Mouse (Mus musculus) forebrain, embryonic 10.5 days (tissue): ENCODE data around the gene Rpa2. TPM values are rescaled to one million over a fixed set of nuclear protein-coding genes. Genes with fewer than 3 reads are reported as not detected.
"Not testable (repeated sequence)": the region's sequence is repeated elsewhere in the genome, so short reads cannot be mapped to it uniquely, and the experiment has no call there.

Experiments used
- DNase-seq: peaks from one replicate; pipeline ENCODE4 v3.0.0-alpha.2; 2017; ENCODE audit warnings: low spot score; ENCODE audit errors: extremely low spot score
- H3K27ac ChIP-seq: fragments of 300-500 bp; sonication (generic); 2 replicates; pipeline ENCODE4 v1.5.1; 2016; ENCODE audit warnings: mild to moderate bottlenecking
- H3K27me3 ChIP-seq: fragments of 300-500 bp; sonication (generic); 2 replicates; pipeline ENCODE4 v1.6.1; 2016; ENCODE audit warnings: mild to moderate bottlenecking; ENCODE audit not compliant: poor library complexity, severe bottlenecking
- H3K36me3 ChIP-seq: fragments of 300-500 bp; sonication (generic); replicated peaks from 2 replicates; pipeline ENCODE4 v1.6.1; 2016; ENCODE audit warnings: mild to moderate bottlenecking, moderate library complexity
- H3K4me1 ChIP-seq: fragments of 300-500 bp; sonication (generic); 2 replicates; pipeline ENCODE4 v1.6.1; 2016
- H3K4me3 ChIP-seq: fragments of 300-500 bp; sonication (generic); 2 replicates; pipeline ENCODE4 v1.5.1; 2016; ENCODE audit warnings: mild to moderate bottlenecking, moderate library complexity
- H3K9me3 ChIP-seq: fragments of 300-500 bp; sonication (generic); 2 replicates; pipeline ENCODE4 v1.6.1; 2016; ENCODE audit warnings: mild to moderate bottlenecking, moderate library complexity
- WGBS: fragments of 180-500 bp; shearing (Covaris S2); methylation state at CpG from one replicate; pipeline ENCODE4 v1.1.7; 2016; 5-methylcytosine and 5-hydroxymethylcytosine counted together
- polyA plus RNA-seq: library from polyadenylated mRNA; unstranded; fragments of >200 nt; fragmentation: Nextera tagmentation; extraction: Ambion mirVana; gene quantifications from 2 replicates; pipeline ENCODE4 v1.2.1, GENCODE M21; 2016

The Rpa2 gene
- polyA plus RNA-seq, 1 experiment from 2014 or later: 222 TPM

- H3K9me3 ChIP-seq, H3K4me3 ChIP-seq, H3K4me1 ChIP-seq, DNase-seq, H3K36me3 ChIP-seq, H3K27ac ChIP-seq: not testable (repeated sequence)
- H3K27me3 ChIP-seq: peaks cover 37% of the 10 kb centered on the region
- WGBS: 87% methylated on average over 3 of the region's 3 CpGs
Measured at GRCm38 (mm10) chr4:132798666-132799065, 30.5 kb downstream of the Rpa2 start.

GRCm38 (mm10) chr4:132799845-132800244 lies 31.7 kb downstream of the Rpa2 start:
- 92% methylated on average over 4 of the region's 4 CpGs for WGBS
- no peaks in the 10 kb centered on the region for H3K36me3 ChIP-seq
- peaks cover 7% of the 10 kb centered on the region for H3K4me1 ChIP-seq
- DNase-seq: no peak
- H3K9me3 ChIP-seq: no peaks in the 10 kb centered on the region
- peaks cover 26% of the 10 kb centered on the region for H3K27me3 ChIP-seq
- H3K4me3 ChIP-seq: no peak overlapping the region
- no peak overlapping the region for H3K27ac ChIP-seq

- DNase-seq: no peak
- peaks cover 10% of the 10 kb centered on the region for H3K27me3 ChIP-seq
- WGBS: 90% methylated on average over 18 of the region's 18 CpGs
- no peak overlapping the region for H3K27ac ChIP-seq
- H3K9me3 ChIP-seq: no peaks in the 10 kb centered on the region
- no peaks in the 10 kb centered on the region for H3K4me1 ChIP-seq
- H3K36me3 ChIP-seq: no peaks in the 10 kb centered on the region
- no peak overlapping the region for H3K4me3 ChIP-seq
Measured at GRCm38 (mm10) chr4:132801176-132802077, 33.3 kb downstream of the Rpa2 start.

GRCm38 (mm10) chr4:132802171-132802637 lies 34.1 kb downstream of the Rpa2 start:
- Histone ChIP-seq H3K27me3 (peaks cover 5% of the 10 kb centered on the region; the same call in 1 of the 2 replicates), H3K4me3 (no peak overlapping the region), H3K36me3 (no peaks in the 10 kb centered on the region), H3K27ac (no peak overlapping the region), H3K9me3 (no peaks in the 10 kb centered on the region), H3K4me1 (no peaks in the 10 kb centered on the region)
- DNase-seq: no peak
- WGBS: 75% methylated on average over 16 of the region's 16 CpGs

GRCm38 (mm10) chr4:132803212-132803611 lies 35.1 kb downstream of the Rpa2 start:
- no peaks in the 10 kb centered on the region for H3K36me3 ChIP-seq
- H3K9me3 ChIP-seq: no peaks in the 10 kb centered on the region
- H3K27me3 ChIP-seq: no peaks in the 10 kb centered on the region
- H3K4me1 ChIP-seq: no peaks in the 10 kb centered on the region
- no peak for DNase-seq
- H3K27ac ChIP-seq: no peak overlapping the region
- H3K4me3 ChIP-seq: no peak overlapping the region
- 91% methylated on average over 5 of the region's 5 CpGs for WGBS

- no peaks in the 10 kb centered on the region for H3K4me1 ChIP-seq
- H3K9me3 ChIP-seq: no peaks in the 10 kb centered on the region
- H3K27ac ChIP-seq: no peak overlapping the region
- DNase-seq: no peak
- 95% methylated on average over 7 of the region's 7 CpGs for WGBS
- H3K4me3 ChIP-seq: no peak overlapping the region
- H3K36me3 ChIP-seq: no peaks in the 10 kb centered on the region
- no peaks in the 10 kb centered on the region for H3K27me3 ChIP-seq
Measured at GRCm38 (mm10) chr4:132803876-132804275, 35.7 kb downstream of the Rpa2 start.

- WGBS: 93% methylated on average over 6 of the region's 6 CpGs
- H3K36me3 ChIP-seq: no peaks in the 10 kb centered on the region
- no peaks in the 10 kb centered on the region for H3K4me1 ChIP-seq
- no peak for DNase-seq
- no peak overlapping the region for H3K4me3 ChIP-seq
- no peak overlapping the region for H3K27ac ChIP-seq
- no peaks in the 10 kb centered on the region for H3K9me3 ChIP-seq
- H3K27me3 ChIP-seq: no peaks in the 10 kb centered on the region
Measured at GRCm38 (mm10) chr4:132804331-132804730, 36.2 kb downstream of the Rpa2 start.

- H3K36me3 ChIP-seq: no peaks in the 10 kb centered on the region
- no peak overlapping the region for H3K27ac ChIP-seq
- H3K27me3 ChIP-seq: no peaks in the 10 kb centered on the region
- H3K4me1 ChIP-seq: no peaks in the 10 kb centered on the region
- 84% methylated on average over 5 of the region's 5 CpGs for WGBS
- DNase-seq: no peak
- H3K9me3 ChIP-seq: no peaks in the 10 kb centered on the region
- no peak overlapping the region for H3K4me3 ChIP-seq
Measured at GRCm38 (mm10) chr4:132805146-132805545, 37.0 kb downstream of the Rpa2 start.

GRCm38 (mm10) chr4:132805599-132806197 lies 37.6 kb downstream of the Rpa2 start:
- 89% methylated on average over 12 of the region's 12 CpGs for WGBS
- no peaks in the 10 kb centered on the region for H3K36me3 ChIP-seq
- H3K27ac ChIP-seq: no peak overlapping the region
- no peak for DNase-seq
- H3K9me3 ChIP-seq: no peaks in the 10 kb centered on the region
- no peak overlapping the region for H3K4me3 ChIP-seq
- H3K4me1 ChIP-seq: no peaks in the 10 kb centered on the region
- no peaks in the 10 kb centered on the region for H3K27me3 ChIP-seq

- WGBS: 91% methylated on average over 7 of the region's 7 CpGs
- Histone ChIP-seq H3K4me3 (no peak overlapping the region), H3K27ac (no peak overlapping the region), H3K27me3 (no peaks in the 10 kb centered on the region), H3K4me1 (no peaks in the 10 kb centered on the region), H3K9me3 (peaks cover 9% of the 10 kb centered on the region; the same call in 1 of the 2 replicates), H3K36me3 (no peaks in the 10 kb centered on the region)
- DNase-seq: no peak
Measured at GRCm38 (mm10) chr4:132806620-132807191, 38.6 kb downstream of the Rpa2 start.

- WGBS: 75% methylated on average over 5 of the region's 5 CpGs
- no peak for DNase-seq
- Histone ChIP-seq H3K27me3 (no peaks in the 10 kb centered on the region), H3K4me3 (no peak overlapping the region), H3K27ac (no peak overlapping the region), H3K36me3 (no peaks in the 10 kb centered on the region), H3K4me1 (no peaks in the 10 kb centered on the region), H3K9me3 (peaks cover 9% of the 10 kb centered on the region; the same call in 1 of the 2 replicates)
Measured at GRCm38 (mm10) chr4:132807771-132808641, 39.9 kb downstream of the Rpa2 start.

GRCm38 (mm10) chr4:132809621-132810020 lies 41.5 kb downstream of the Rpa2 start:
- Histone ChIP-seq H3K4me3 (no peak overlapping the region), H3K9me3 (peaks cover 9% of the 10 kb centered on the region; the same call in 1 of the 2 replicates), H3K36me3 (no peaks in the 10 kb centered on the region), H3K4me1 (no peaks in the 10 kb centered on the region), H3K27me3 (no peaks in the 10 kb centered on the region), H3K27ac (no peak overlapping the region)
- no peak for DNase-seq
- whole genome bisulfite sequencing: 91% methylated on average over 5 of the region's 5 CpGs
